Mouse (Mus musculus) heart, embryonic 13.5 days (tissue): ENCODE measurements at regions not wholly inside any gene's neighbourhood (a gene's known extent, or its start where the extent isn't known, plus 50 kb on each side); places are given as distances from the start of the nearest gene placed in this dataset.

Experiments used
- ATAC-seq: fragments of 200-750 bp; cut with Nextera tagmentation; 2 replicates; pipeline ENCODE4 v1.8.0; 2017; ENCODE audit warnings: moderate TSS enrichment; ENCODE audit not compliant: insufficient number of reproducible peaks, low FRiP score, low TSS enrichment; ENCODE audit errors: extremely low read depth
- H3K27ac ChIP-seq: fragments of 300-500 bp; sonication (generic); replicated peaks from 2 replicates; pipeline ENCODE4 v1.5.1; 2015; ENCODE audit warnings: moderate library complexity, mild to moderate bottlenecking, inconsistent platforms
- H3K27me3 ChIP-seq: fragments of 300-500 bp; sonication (generic); replicated peaks from 2 replicates; pipeline ENCODE4 v1.6.1; 2015; ENCODE audit warnings: mild to moderate bottlenecking, inconsistent platforms
- H3K36me3 ChIP-seq: fragments of 300-500 bp; sonication (generic); 2 replicates; pipeline ENCODE4 v1.6.1; 2015; ENCODE audit warnings: mild to moderate bottlenecking, inconsistent platforms
- H3K4me1 ChIP-seq: fragments of 300-500 bp; sonication (generic); 2 replicates; pipeline ENCODE4 v1.6.1; 2015; ENCODE audit warnings: inconsistent platforms
- H3K4me2 ChIP-seq: fragments of 300-500 bp; sonication (generic); 2 replicates; pipeline ENCODE4 v1.6.1; 2015; ENCODE audit warnings: inconsistent platforms, mild to moderate bottlenecking, moderate library complexity
- H3K4me3 ChIP-seq: fragments of 300-500 bp; sonication (generic); 2 replicates; pipeline ENCODE4 v1.5.1; 2015; ENCODE audit warnings: moderate library complexity, mild to moderate bottlenecking, inconsistent platforms
- H3K9ac ChIP-seq: fragments of 300-500 bp; sonication (generic); 2 replicates; pipeline ENCODE4 v1.6.1; 2015; ENCODE audit warnings: inconsistent platforms, mild to moderate bottlenecking, moderate library complexity
- H3K9me3 ChIP-seq: fragments of 300-500 bp; sonication (generic); 2 replicates; pipeline ENCODE4 v1.6.1; 2016; ENCODE audit warnings: inconsistent platforms
- WGBS: fragments of 180-500 bp; shearing (Covaris S2); methylation state at CpG from one replicate; pipeline ENCODE4 v1.1.7; 2015; ENCODE audit warnings: mixed read lengths; 5-methylcytosine and 5-hydroxymethylcytosine counted together

DNA sequence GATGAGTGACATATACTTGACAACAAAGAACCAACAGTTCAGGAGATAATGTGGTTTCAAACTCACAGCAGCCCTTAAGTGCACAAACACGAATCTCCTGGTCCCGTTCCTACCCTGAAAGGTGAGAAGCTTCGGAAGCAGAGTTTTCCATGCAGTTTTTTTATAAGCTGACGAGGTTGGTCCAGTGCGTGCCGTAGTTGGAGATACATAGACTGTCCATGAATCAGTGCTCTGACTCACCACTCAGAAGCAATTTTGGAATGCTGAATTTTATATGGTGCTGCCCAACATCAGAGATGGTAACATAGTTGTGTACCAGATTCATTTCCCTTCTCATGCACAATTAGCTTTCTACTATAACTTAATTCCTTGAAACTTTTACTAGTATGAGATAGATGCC lies 2263.3 kb upstream of the Gm7489 start:
- no peak overlapping the region for H3K27ac ChIP-seq
- H3K4me3 ChIP-seq, result no peak overlapping the region
- no peak overlapping the region for H3K9ac ChIP-seq
- H3K4me2 ChIP-seq, result no peak overlapping the region
- ATAC-seq, result no peak
- WGBS, result 62% methylated on average over 6 of the region's 6 CpGs
- no peaks in the 10 kb centered on the region for H3K36me3 ChIP-seq
- H3K27me3 ChIP-seq, result no peaks in the 10 kb centered on the region
- no peaks in the 10 kb centered on the region for H3K4me1 ChIP-seq
- H3K9me3 ChIP-seq, result no peaks in the 10 kb centered on the region

DNA sequence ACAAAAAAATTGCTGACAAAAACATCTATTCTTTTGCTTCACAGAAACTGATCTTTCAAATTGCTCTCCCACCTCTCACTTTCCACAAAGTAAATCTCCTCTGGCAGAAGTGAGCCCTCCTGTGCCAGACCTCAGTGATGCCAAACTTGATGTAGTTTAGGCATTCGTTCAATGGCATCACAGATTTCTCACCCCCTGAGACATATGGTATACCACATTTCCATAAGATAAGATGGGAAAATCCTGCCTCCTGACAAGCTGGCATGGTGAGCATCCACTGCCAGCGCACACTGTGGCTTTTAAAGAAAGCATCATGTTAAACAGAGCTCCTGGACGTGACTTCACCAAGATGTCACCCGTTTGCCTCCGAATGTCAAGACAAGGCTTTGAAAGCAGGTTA lies 2257.2 kb upstream of the Gm7489 start:
- WGBS, result 82% methylated on average over 5 of the region's 5 CpGs
- no peak for ATAC-seq
- H3K4me2 ChIP-seq, result no peak overlapping the region

DNA sequence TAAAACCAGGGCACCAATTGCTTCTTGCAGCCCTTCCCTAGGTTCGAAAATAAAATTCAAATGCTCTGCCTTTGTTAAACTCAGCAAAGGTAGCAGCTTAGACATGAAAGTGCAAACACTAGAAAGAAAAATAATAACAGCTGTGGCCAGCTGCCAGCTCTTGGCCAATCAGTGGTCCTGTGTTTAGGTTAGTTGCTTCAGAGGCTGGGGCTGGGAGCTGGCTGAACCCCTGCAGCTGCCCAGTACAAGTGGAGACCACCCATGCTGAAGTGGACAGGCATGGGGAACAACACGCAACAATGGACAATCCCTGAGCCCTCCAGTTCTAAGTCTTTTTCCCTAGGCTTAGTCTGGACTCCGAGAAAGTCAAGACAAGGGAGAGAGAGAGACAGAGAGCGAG lies 2256.2 kb upstream of the Gm7489 start:
- H3K27ac ChIP-seq, result no peak overlapping the region
- H3K4me2 ChIP-seq, result no peak overlapping the region
- H3K36me3 ChIP-seq, result no peaks in the 10 kb centered on the region
- WGBS, result 66% methylated on average over 4 of the region's 4 CpGs
- H3K4me1 ChIP-seq, result no peaks in the 10 kb centered on the region
- no peak for ATAC-seq
- H3K27me3 ChIP-seq, result 0 out of 2 replicates have a peak, but pooled peaks cover 6% of the 10 kb centered on the region
- H3K9me3 ChIP-seq, result no peaks in the 10 kb centered on the region
- H3K4me3 ChIP-seq, result no peak overlapping the region
- no peak overlapping the region for H3K9ac ChIP-seq

More for the DNA sequence above, 2257.2 kb upstream of the Gm7489 start:
- Histone ChIP-seq H3K36me3 (no peaks in the 10 kb centered on the region), H3K9ac (no peak overlapping the region), H3K27me3 (0 out of 2 replicates have a peak, but pooled peaks cover 6% of the 10 kb centered on the region), H3K4me1 (no peaks in the 10 kb centered on the region), H3K27ac (no peak overlapping the region), H3K4me3 (no peak overlapping the region), H3K9me3 (no peaks in the 10 kb centered on the region)

DNA sequence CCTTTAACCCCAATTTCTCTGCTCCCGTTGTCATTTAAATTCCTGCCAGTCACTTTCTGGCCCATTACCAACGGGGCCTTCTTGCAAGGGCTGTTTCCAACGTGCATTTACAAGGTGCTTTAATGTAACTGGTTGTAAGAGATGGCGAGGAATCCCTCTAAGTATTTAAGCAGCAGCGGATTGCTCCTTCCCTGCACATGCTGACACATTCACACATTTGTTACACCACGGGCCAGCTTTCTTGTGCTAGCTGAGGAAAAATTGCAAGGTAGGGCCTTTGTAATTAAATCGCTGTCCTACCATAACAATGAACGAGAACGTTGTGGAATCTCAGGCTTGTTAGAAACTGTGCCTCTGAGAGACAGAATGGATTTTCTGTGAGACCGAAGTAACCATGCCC lies 2252.8 kb upstream of the Gm7489 start:
- Histone ChIP-seq H3K4me1 (no peaks in the 10 kb centered on the region), H3K36me3 (no peaks in the 10 kb centered on the region), H3K27ac (no peak overlapping the region), H3K4me2 (no peak overlapping the region), H3K9me3 (no peaks in the 10 kb centered on the region), H3K27me3 (0 out of 2 replicates have a peak, but pooled peaks cover 12% of the 10 kb centered on the region), H3K4me3 (no peak overlapping the region), H3K9ac (no peak overlapping the region)
- no peak for ATAC-seq
- WGBS, result 80% methylated on average over 10 of the region's 10 CpGs

DNA sequence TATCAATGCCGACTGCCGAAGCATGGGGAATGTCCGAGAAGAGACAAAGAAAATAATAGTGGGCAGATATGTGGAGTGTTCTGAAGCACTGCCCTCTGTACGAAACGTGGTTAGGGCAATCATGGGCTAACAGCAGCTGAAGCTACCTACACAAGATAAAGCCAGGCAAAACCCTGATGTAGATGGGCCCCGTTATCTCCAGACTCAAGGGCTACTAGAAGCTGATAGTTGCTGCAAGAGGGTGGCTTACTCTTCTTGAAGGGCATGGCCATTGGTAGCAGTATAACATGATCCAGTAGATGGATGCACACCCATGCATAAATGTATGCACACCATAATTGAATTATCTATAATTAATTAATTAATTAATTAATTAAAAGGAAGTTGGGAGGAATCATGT lies 2251.6 kb upstream of the Gm7489 start:
- Histone ChIP-seq H3K9me3 (no peaks in the 10 kb centered on the region), H3K4me3 (no peak overlapping the region), H3K27ac (no peak overlapping the region), H3K27me3 (0 out of 2 replicates have a peak, but pooled peaks cover 12% of the 10 kb centered on the region), H3K4me1 (no peaks in the 10 kb centered on the region), H3K4me2 (no peak overlapping the region), H3K9ac (no peak overlapping the region), H3K36me3 (no peaks in the 10 kb centered on the region)
- WGBS, result 45% methylated on average over 6 of the region's 6 CpGs
- ATAC-seq, result no peak

DNA sequence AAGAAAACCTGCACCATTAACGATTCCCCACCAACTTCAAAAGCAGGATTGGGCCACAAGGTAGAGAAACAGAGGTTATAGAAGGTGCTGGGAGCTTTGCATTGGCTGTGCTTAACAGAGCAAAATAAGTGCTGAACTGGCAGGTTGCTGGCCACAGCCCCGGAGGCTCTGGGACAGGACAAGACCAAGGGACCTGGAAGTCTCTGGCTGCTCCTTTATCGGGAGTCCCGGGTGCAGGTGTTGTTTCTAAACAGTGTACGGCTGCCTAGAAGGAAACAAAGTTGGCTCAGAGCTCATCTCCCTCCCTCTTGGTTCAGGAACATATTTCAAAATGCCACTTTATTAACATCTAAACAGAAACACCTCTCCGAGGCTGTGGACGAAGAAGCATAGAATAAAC lies 2250.0 kb upstream of the Gm7489 start:
- Histone ChIP-seq H3K4me1 (no peaks in the 10 kb centered on the region), H3K4me2 (peak overlapping the region; percentile 35), H3K4me3 (no peak overlapping the region), H3K27ac (no peak overlapping the region), H3K9me3 (no peaks in the 10 kb centered on the region), H3K36me3 (no peaks in the 10 kb centered on the region), H3K9ac (no peak overlapping the region), H3K27me3 (0 out of 2 replicates have a peak, but pooled peaks cover 12% of the 10 kb centered on the region)
- 65% methylated on average over 7 of the region's 7 CpGs for WGBS
- ATAC-seq, result no peak

DNA sequence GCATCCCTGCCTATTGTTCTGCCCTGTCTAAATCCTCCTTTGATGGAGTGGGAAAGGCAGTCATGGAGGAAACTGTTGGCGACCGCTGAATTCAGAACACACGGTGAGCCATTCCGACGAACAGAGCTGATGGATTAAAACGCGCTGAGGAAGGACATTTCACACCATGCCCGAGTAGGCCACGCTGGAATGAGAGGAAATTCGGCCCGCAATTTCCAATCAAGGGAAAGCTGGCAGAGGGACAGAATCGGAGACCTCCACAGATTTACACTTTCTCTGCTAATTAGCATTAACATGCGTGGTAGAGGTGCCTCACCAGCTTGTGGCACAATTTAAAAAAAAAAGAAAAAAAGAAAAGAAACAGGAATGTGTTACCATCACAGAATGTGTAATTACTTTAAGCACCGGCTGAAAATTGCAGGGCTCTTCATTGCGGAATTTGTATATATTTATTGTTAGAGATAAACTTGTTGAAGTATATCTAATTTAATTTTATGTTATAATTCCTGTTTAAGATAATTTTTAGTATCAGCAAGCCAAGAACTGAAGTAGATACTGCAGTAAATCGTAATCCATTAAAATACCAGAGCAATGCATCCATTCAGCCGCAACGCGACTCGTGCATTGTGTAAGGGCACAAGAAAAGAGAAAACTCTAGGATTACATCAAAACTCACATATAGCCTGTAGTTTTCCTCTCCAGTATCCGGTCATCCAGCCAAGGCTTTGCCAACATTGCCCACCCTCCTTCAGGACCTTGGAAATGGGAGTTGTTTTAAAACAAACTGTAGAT lies 2249.4 kb upstream of the Gm7489 start:
- no peak for ATAC-seq

DNA sequence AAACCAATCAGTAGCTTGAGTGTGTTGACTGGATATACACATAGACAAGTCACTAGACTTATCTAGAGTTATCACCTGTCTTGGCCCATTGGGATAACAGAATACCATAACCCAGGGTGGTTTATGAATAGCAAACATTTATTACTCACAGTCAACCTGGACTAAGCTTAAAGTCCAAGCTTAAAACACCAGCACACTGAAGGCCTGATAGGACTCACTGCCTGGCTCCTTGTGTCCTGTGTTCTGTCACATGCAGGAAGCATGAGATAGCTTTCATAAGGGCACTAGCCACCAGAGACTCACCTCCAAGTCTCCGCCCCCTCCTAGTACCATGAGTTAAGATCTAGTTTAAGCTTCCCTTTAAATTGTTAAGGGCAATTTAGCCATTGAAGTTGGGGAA lies 2247.1 kb upstream of the Gm7489 start:
- no peaks in the 10 kb centered on the region for H3K36me3 ChIP-seq
- 79% methylated on average over 1 of the region's 1 CpGs for WGBS
- H3K9ac ChIP-seq, result no peak overlapping the region
- H3K27me3 ChIP-seq, result 0 out of 2 replicates have a peak, but pooled peaks cover 8% of the 10 kb centered on the region
- H3K4me2 ChIP-seq, result no peak overlapping the region
- H3K27ac ChIP-seq, result no peak overlapping the region
- H3K9me3 ChIP-seq, result no peaks in the 10 kb centered on the region
- no peaks in the 10 kb centered on the region for H3K4me1 ChIP-seq
- H3K4me3 ChIP-seq, result no peak overlapping the region
- ATAC-seq, result no peak

More for the DNA sequence above, 2249.4 kb upstream of the Gm7489 start:
- no peak overlapping the region for H3K9ac ChIP-seq
- no peaks in the 10 kb centered on the region for H3K4me1 ChIP-seq
- 61% methylated on average over 21 of the region's 21 CpGs for WGBS
- H3K9me3 ChIP-seq, result no peaks in the 10 kb centered on the region
- H3K27me3 ChIP-seq, result 0 out of 2 replicates have a peak, but pooled peaks cover 12% of the 10 kb centered on the region
- no peaks in the 10 kb centered on the region for H3K36me3 ChIP-seq
- H3K4me3 ChIP-seq, result no peak overlapping the region
- H3K4me2 ChIP-seq, result peak overlapping the region; percentile 35
- H3K27ac ChIP-seq, result no peak overlapping the region

DNA sequence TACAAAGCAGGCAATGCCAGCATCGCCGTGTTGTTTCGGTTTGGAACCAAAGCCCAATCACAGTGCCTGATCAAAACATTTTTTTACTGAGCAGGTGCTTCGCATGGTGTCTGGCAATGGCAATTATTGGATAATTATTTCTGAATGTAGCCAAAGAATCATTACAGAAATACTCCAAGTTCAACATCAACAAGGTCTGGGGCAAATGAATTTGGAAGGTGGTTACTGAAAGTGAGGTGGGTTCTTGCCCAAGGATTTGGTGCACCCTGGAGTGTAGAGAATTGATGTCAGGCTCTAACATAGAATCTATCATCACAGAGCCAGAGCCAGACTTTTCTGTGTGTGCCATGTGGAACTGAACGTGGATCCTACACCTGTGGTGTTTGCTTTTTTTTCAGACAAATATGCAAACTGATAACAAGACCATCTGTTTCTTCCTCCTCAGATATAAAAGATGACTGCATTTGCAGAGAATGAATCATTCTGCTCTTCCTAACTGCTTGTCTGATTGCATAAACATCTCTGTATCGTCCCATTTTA lies 2240.9 kb upstream of the Gm7489 start:
- Histone ChIP-seq H3K27me3 (0 out of 2 replicates have a peak, but pooled peaks cover 2% of the 10 kb centered on the region), H3K9me3 (no peaks in the 10 kb centered on the region), H3K27ac (no peak overlapping the region), H3K4me2 (no peak overlapping the region), H3K36me3 (no peaks in the 10 kb centered on the region), H3K9ac (no peak overlapping the region), H3K4me3 (no peak overlapping the region), H3K4me1 (no peaks in the 10 kb centered on the region)
- ATAC-seq, result no peak
- 70% methylated on average over 6 of the region's 6 CpGs for WGBS

DNA sequence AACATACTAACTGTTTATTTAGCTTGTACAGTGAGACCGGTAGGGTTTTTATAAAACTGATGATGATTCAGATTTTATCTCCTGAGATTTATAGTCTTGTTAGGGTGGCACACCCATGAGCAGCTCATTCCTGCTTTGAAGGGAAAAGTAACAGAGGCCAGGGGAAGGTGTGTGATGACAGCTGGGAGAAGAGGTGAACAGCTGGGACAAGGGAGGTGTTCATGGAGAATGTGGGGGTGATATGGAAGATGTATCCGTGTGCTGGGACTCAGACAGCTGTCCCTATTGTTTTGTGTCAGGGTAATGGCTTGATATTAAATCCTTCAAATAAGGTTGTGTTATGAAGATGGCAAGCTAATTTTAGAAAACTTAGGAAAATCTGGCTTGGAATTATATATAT lies 2238.4 kb upstream of the Gm7489 start:
- Histone ChIP-seq H3K4me2 (no peak overlapping the region), H3K9ac (no peak overlapping the region), H3K4me3 (no peak overlapping the region), H3K27me3 (0 out of 2 replicates have a peak, but pooled peaks cover 2% of the 10 kb centered on the region), H3K9me3 (no peaks in the 10 kb centered on the region), H3K4me1 (no peaks in the 10 kb centered on the region), H3K36me3 (no peaks in the 10 kb centered on the region), H3K27ac (no peak overlapping the region)
- no peak for ATAC-seq
- 53% methylated on average over 2 of the region's 2 CpGs for WGBS

DNA sequence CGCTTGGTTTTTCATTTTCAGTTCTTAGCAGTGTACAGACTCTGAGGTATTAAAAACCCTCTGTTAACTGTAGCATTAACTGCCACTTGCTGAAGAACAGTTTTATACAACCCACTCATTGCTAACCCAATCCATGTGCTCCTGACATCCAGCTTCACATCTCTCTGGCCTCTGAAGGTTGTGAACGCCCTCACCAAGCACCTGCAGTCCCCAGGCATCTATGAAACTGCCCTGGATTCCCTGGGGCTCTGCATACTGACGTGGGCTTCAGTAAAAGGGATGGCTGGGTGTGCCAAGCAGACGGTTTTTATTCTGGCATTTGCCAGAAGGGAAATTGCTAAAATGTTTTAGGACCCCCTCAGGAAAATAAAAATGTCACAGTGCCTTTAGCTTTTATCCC lies 2232.2 kb upstream of the Gm7489 start:
- no peak overlapping the region for H3K4me2 ChIP-seq
- no peak for ATAC-seq

DNA sequence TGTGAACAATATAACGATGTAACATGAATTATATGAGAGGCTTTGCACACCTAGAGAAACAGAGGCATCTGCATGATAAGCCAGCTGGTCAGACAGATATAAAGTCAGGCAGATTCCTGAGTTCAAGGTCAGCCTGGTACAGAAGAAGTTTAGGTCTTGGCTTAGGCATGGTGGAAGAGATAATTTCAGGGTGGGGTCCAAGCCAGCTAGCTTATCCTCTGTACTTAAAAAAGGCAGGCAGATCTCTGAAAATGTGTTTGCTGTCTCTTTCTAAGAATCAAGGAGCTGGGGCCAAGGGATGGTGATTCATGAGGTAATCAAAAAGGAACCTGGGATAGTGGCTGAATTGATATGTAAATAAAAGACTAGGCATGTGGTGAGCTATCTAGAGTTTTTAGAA lies 2227.1 kb upstream of the Gm7489 start:
- Histone ChIP-seq H3K9me3 (peaks cover 11% of the 10 kb centered on the region), H3K4me2 (no peak overlapping the region), H3K9ac (no peak overlapping the region), H3K4me3 (no peak overlapping the region), H3K36me3 (no peaks in the 10 kb centered on the region), H3K27me3 (no peaks in the 10 kb centered on the region), H3K27ac (no peak overlapping the region), H3K4me1 (no peaks in the 10 kb centered on the region)
- ATAC-seq, result no peak
- 69% methylated on average over 1 of the region's 1 CpGs for WGBS

More for the DNA sequence above, 2232.2 kb upstream of the Gm7489 start:
- Histone ChIP-seq H3K9me3 (peaks cover 4% of the 10 kb centered on the region; the same call in 1 of the 2 replicates), H3K4me1 (no peaks in the 10 kb centered on the region), H3K27me3 (no peaks in the 10 kb centered on the region), H3K36me3 (no peaks in the 10 kb centered on the region), H3K4me3 (no peak overlapping the region), H3K27ac (no peak overlapping the region), H3K9ac (no peak overlapping the region)
- 52% methylated on average over 4 of the region's 4 CpGs for WGBS
